Mouse (Mus musculus) right cerebral cortex, adult 18-20 months (tissue): ENCODE results near the gene Prdm16.

Experiments
- DNase-seq: peaks from one replicate; pipeline ENCODE4 v3.0.0; 2022; ENCODE audit warnings: mixed read lengths

The Prdm16 gene

DNA sequence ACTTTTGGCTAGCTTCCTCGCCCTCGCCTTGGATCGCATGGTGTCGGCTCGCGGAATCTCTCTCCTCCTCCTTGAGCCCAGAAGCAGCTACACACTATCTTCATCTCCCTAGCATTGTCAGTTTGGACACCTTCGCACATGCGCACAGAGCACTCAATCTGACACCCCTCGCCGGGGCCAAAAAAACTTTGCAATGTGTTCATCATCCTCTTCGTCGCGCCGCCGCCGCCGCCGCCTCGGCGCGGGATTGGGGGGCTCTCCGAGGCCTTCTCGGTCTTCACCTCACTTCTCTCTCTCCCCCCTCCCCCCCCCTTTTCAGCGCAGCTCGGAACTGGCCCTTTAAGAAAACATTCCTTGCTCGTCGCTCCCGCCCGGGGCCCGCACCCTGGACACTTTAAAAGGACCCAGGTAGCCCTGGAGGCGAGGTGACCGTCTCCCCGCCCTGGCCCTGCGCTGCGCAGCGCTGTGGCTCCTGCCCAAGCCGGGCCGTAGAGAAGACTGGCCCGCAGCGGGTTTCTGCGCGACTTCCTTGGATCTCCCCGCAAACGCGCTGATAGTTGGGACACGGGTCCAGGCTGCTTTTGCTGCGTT lies at the start of gene Prdm16:
Prdm16 (minus strand) TSS at position 153 of the 591 bp plus-strand sequence.
- no peak for DNase-seq

DNA sequence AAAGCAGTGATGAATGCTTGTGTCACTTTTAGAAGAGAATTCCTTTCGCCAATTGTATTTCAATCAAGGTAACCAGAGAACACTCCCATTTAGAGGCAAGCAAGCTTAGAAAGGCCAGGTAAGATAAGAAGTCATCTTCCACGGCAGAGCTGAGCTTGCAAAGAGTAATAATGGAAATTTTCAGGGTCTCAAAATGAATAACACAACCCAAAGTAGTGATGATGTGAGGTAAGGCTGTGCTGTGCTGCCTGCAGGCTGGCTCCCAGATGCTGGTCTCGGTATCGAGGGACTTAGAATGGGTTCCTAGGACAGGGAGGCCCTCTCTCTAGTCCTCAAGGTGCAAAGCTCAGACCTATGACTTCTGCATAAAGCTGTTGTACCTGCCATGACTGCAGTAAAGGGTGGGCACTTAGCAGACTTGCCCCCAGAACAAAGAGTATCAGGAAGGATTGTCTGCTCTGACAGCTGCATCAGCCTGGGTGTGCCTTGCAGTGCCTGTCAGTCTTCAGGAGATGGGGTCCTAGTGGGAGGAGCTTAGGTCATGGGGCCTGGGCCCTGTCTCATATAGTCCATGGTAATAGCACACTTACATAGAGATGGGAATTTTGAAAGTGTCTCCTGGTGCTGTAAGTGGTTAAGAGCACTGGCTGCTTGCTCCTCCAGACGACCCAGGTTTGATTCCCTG lies 46.5 kb upstream of the Prdm16 start:
- DNase-seq, result no peak

DNA sequence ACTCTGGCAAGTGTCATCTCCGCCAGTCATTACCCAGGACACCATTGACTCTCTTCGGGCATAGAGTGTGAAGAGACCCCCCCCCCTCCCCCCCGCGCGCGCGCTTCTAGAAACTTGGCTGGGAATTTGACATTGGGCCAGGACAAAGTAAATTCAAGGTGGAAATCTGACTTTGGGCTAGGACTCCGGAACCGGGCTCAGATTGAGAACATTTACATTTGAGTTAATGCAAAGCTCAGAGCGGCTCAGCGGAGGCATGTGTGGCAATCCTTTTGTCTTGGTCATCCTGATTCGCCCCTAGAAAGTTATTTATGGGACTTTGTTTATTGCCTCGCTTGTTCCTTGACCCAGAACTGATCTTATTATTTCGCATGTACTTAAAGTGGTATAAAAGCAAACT lies 45.6 kb upstream of the Prdm16 start:
- DNase-seq, result no peak

DNA sequence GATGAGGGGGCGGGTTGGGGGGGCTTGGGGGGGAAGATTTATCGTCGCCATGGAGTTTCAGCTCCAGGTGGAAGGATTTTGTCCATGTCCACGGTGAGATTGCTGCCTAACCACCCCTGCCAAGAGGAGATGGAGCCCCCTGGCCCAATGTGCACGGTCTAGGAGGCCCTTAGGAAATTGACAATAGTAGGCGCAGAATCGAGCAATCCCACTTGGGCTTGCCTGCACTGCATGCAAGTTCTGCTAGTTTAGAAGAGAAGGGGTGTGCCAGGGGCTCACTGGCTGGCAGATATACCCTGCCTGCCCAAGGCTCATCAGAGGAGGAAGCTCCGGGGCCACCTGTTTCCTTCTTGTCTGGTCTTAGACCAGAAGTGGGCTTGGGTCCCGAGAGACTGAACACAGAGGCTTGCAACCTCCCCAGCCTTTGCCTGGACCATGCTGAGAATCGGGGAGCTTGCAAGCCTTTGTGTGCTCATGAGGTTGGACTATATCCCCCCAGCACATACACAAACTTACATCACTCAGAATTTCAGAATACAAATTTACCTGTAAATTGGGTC lies 38.8 kb upstream of the Prdm16 start:
- no peak for DNase-seq

DNA sequence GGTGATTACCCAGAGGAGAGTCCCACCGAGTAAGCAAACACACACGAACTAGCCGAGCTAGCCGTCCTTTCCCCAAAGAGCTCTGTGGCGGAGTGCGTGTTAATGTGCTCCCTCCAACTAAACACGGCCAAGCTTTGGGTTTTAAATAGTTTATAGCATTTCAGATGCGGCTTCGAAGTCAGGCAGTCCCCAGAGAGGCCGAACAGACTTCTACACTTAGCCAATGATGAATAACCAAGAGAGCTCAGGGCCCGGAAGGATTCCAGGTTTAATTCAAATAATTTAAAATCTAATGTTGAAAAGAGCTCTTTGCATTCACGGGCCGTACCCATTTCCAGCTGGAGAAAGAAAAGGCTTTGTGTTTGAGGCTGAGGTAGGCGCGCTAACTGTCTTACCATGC lies 38.3 kb upstream of the Prdm16 start:
- DNase-seq, result no peak

GRCm38 (mm10) chr4:154674541-154674940 lies 37.9 kb upstream of the Prdm16 start:
- peak; percentile 39 for DNase-seq

- no peak for DNase-seq
These were observed 37.3 kb upstream of the Prdm16 start for GRCm38 (mm10) chr4:154673986-154674385.

- no peak for DNase-seq
These were observed 35.4 kb upstream of the Prdm16 start for GRCm38 (mm10) chr4:154672027-154672426.

GRCm38 (mm10) chr4:154671232-154671912 lies 34.7 kb upstream of the Prdm16 start:
- no peak for DNase-seq

GRCm38 (mm10) chr4:154667767-154668166 lies 31.1 kb upstream of the Prdm16 start, which contains the start of gene Actrt2:
Gene Actrt2, minus strand, starts transcription at chr4:154667867.
- no peak for DNase-seq

GRCm38 (mm10) chr4:154662681-154663215 lies 26.1 kb upstream of the Prdm16 start:
- DNase-seq, result no peak

- DNase-seq, result no peak
These were observed 24.6 kb upstream of the Prdm16 start for GRCm38 (mm10) chr4:154661256-154661655.

DNA sequence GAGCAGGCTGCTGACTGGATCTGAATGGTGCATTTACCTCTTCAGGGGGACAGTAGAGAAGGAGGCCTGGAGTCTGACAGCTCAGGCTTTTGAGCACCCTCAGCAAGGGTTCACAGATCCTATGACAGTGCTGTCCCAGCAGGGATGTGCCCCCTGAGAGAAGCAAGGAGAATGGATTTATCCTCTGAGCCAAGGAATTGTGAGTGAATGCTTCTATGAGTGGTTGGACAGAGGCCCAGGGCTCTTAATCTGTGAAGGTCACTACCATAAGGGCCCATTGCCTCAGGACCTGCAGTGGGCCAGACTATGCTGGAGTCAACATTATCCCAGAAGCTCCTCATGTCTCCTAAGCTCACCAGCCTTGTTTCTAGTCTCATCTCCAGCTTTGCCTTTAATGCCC lies 23.4 kb upstream of the Prdm16 start:
- DNase-seq, result no peak

DNA sequence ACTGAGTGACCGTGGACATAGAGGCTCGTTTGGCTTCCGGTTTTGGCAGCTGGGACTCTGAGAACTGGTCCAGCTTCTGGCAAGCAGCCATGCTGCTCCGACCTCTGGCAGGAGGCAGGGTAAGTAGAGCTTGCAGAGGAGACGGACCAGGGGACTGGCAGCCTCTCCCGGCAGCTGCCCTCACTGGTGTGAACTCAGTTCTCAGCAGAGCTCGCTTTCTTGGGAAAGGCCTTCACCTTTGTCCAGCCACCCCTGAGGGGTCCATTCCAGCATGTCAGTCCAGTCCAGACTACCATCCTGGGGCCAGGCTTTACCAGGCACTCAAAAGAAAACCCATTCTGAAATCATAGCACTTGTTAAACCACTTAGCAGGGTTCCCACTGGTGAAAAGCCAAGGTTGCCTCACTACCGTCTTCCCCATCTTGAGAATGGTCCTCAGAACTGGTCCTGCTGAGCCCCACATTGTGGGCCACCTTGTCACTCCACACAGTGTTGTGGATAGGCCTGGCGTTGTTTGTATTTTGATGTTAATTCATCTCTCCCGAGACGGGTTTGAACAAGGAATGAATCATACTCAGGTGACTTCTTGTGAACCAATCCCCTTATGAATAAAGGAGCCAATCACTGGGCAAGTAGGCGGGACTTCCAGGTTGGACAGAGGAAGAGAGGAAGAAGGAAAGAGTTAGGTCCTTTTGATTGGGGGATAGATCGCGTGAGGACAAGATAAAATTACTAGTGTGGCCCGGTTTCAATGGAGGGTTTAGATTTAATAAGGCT lies 18.6 kb upstream of the Prdm16 start:
- no peak for DNase-seq

DNA sequence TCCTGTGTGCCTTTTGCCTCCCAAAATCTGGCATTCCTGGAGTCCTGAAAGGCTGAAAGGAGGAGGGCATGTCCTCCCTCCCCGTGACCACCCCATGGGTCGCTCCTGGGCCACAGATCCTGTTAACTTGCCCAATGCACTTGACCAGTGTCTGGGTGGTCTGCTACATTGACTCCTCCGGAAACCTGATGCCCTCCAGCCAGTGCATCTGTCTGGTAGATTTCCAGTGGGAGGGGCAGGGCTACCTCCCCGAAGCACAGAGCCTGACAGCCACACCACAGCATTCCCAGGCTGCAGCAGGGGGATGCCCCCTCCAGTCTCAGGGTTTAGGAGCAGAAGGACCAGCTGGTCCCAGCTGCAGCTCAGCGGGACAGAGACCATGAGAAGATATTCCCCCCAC lies 15.8 kb upstream of the Prdm16 start:
- DNase-seq, result no peak

GRCm38 (mm10) chr4:154649083-154649747 lies 12.5 kb upstream of the Prdm16 start:
- DNase-seq, result peak; percentile 37

GRCm38 (mm10) chr4:154642496-154642895 lies 5.8 kb upstream of the Prdm16 start:
- DNase-seq, result no peak

DNA sequence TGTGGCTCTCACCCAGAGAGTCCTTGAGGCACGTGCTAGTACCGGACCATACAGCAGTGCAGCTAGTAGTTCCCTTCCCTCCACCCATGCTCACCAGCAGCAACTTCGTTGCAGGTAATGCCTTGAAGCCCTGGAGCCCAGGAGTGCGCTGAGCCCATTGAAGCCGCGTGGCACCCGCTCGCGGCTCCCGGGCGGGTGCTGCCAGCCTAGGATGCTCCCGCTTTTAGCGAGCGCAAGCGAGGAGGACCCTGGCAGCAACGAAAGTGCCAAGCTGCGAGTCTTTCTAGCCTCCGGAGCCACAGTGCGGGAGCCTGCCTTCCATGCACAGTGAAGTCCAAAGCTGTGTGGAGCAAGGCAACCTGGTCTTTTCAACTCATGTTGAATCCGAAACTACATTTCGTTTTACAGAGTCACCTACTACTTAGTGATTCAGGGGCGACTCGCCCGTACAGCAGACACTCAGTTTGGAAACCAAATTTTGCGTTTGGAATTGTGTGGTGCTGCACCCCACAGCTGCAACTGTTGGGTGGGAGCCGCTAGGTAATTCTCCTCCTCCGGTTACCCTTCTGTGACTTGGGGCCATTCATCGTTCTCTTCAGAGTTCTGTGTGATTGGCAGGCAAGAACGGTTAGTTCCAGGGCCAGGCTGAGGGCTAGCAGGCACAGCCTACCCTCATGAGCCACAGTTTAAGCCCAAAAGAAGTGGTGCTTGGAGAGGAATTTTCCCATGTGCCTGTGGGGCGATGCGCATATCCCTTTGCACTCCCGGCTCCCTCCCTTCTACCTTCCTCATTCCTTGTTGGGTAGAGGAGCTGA lies 4.8 kb upstream of the Prdm16 start:
- no peak for DNase-seq

GRCm38 (mm10) chr4:154640443-154641295 lies 4.0 kb upstream of the Prdm16 start:
- DNase-seq, result no peak
